Mouse (Mus musculus): Measurements from ENCODE around the gene Pknox1. TPM values are rescaled to one million over a fixed set of nuclear protein-coding genes. Genes with fewer than 3 reads are reported as not detected.

Gene Pknox1
- polyA plus RNA-seq, 1 experiment from 2014 or later, result 29.0 TPM

DNA sequence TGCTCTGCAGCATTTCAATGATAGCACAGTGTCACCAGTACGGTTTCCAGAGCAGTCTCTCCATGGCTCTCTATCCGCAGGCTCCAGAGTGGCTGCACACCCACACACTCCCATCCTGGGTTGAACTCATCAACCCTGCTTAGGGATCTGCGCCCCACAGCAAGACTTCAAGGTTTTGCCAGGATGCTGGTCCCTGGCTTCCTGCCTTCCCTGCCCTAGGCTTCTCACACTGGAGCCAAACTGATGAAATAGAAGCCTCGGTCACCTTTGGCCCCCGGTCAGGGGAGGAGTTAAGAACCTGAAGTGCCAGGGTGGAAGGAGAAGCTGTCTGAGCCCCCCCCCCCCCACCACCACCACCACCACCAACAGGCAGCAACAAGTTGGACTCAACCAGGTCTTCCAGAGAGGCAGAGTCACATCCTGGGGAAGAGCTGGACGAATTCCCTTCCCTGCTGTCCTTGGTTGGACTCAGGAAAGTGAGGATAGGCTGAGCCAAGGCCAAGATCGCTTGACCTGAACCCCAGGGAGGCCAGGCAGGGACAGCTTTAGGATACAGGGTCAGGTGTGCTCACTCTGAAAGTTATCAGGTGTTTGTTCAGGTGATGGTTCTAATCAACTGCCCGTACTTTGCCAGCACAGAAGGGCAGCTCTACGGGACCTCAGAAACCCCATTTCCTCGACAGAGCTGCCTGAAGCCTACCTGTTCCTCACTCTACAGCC is 66.7 kb downstream of the Pknox1 start:
- 86% methylated on average over 10 of the region's 10 CpGs for whole genome bisulfite sequencing

DNA sequence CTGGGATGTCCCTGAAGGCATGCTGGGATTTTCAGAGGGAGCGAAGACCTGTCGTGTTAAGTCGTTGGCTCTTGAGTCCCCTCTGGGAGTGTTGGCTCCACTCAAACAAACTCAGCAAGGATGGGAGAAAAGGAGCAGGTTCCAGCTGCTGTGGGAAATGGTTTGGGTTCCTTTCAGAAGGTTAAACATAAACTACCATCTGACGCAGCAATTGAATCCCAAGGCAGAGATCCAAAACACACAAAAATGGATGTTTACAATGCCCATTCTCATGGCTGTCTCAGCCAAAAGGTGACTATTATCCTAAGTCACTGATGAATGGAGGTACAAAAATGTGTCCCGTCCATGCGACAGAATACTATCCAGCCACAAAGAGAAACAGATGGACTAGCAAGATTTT is 68.5 kb downstream of the Pknox1 start:
- H3K27ac ChIP-seq (ENCODE audit: low read depth, low read length), result no peak overlapping the region
- no peak for ATAC-seq (ENCODE audit: low FRiP score)
- no peak overlapping the region for H3K4me3 ChIP-seq (ENCODE audit: low read depth, low read length)
- H3K4me2 ChIP-seq (replicated peaks; ENCODE audit: low read depth, low read length), result no peak overlapping the region
- H3K36me3 ChIP-seq (ENCODE audit: control insufficient read depth, insufficient read depth, low read length), result no peaks in the 10 kb centered on the region
- DNase-seq (ENCODE audit: low spot score), result no peak
- 57% methylated on average over 6 of the region's 6 CpGs for WGBS
- H3K9ac ChIP-seq (ENCODE audit: low read depth, low read length), result no peak overlapping the region
- H3K4me1 ChIP-seq (replicated peaks; ENCODE audit: control insufficient read depth, insufficient read depth, low read length), result peaks cover 5% of the 10 kb centered on the region
- H3K9me3 ChIP-seq (ENCODE audit: control insufficient read depth, low read length), result no peaks in the 10 kb centered on the region
- H3K27me3 ChIP-seq (ENCODE audit: control insufficient read depth, insufficient read depth, low read length), result peaks cover 15% of the 10 kb centered on the region

More for the DNA sequence above, 66.7 kb downstream of the Pknox1 start:
- no peaks in the 10 kb centered on the region for H3K9me3 ChIP-seq (ENCODE audit: control insufficient read depth, low read length)
- H3K27ac ChIP-seq (ENCODE audit: low read depth, low read length), result no peak overlapping the region
- DNase-seq (ENCODE audit: low spot score), result no peak
- peaks cover 9% of the 10 kb centered on the region for H3K27me3 ChIP-seq (ENCODE audit: control insufficient read depth, insufficient read depth, low read length)
- no peak overlapping the region for H3K4me3 ChIP-seq (ENCODE audit: low read depth, low read length)
- no peak overlapping the region for H3K9ac ChIP-seq (ENCODE audit: low read depth, low read length)
- no peak overlapping the region for H3K4me2 ChIP-seq (replicated peaks; ENCODE audit: low read depth, low read length)
- no peak for ATAC-seq (ENCODE audit: low FRiP score)
- peaks cover under 1% of the 10 kb centered on the region for H3K4me1 ChIP-seq (replicated peaks; ENCODE audit: control insufficient read depth, insufficient read depth, low read length)
- H3K36me3 ChIP-seq (ENCODE audit: control insufficient read depth, insufficient read depth, low read length), result no peaks in the 10 kb centered on the region

DNA sequence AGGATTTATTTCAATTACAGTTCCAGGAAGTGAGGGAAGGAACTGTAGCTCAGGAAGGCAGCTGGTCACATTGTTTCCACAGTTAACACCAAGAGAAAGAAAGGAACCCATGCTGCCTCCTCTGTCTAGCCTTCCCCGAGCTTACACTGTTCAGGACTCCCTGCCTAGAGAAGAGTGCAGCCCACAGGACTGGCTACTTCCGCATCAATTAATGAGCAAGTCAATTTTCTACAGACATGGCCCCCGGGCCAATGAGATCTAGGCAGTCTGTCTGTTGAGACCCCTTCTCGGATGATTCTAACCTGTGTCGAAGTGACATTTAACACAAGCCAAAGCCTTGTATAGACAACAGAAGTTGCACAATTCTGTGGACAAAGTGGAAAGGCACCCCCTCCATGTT is 70.4 kb downstream of the Pknox1 start:
- no peak overlapping the region for H3K4me3 ChIP-seq (ENCODE audit: low read depth, low read length)
- H3K4me2 ChIP-seq (replicated peaks; ENCODE audit: low read depth, low read length), result no peak overlapping the region
- H3K4me1 ChIP-seq (replicated peaks; ENCODE audit: control insufficient read depth, insufficient read depth, low read length), result peaks cover 5% of the 10 kb centered on the region
- H3K9ac ChIP-seq (ENCODE audit: low read depth, low read length), result no peak overlapping the region
- no peak for ATAC-seq (ENCODE audit: low FRiP score)
- H3K27me3 ChIP-seq (ENCODE audit: control insufficient read depth, insufficient read depth, low read length), result peaks cover 15% of the 10 kb centered on the region
- no peak overlapping the region for H3K27ac ChIP-seq (ENCODE audit: low read depth, low read length)
- WGBS, result 73% methylated on average over 5 of the region's 5 CpGs
- no peaks in the 10 kb centered on the region for H3K9me3 ChIP-seq (ENCODE audit: control insufficient read depth, low read length)
- no peaks in the 10 kb centered on the region for H3K36me3 ChIP-seq (ENCODE audit: control insufficient read depth, insufficient read depth, low read length)
- no peak for DNase-seq (ENCODE audit: low spot score)

DNA sequence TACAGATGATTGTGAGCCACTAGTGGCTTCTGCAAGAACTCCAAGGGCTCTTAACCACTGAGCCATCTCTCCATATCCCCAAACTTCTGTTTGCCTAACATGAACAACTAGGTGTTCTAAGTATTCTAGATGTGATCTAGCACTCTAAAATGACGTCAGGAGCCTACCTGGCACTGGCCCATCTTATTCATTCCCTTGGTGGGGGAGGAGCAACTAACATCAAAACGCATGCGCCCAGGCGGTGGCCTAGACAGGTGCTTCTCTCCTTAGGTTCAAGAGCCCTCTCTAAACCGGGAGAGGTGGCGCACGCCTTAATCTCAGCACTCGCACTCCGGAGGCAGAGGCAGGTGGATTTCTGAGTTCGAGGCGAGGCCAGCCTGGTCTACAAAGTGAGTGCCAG is 71.2 kb downstream of the Pknox1 start:
- Histone ChIP-seq H3K27me3 (ENCODE audit: control insufficient read depth, insufficient read depth, low read length) (peaks cover 15% of the 10 kb centered on the region), H3K4me1 (replicated peaks; ENCODE audit: control insufficient read depth, insufficient read depth, low read length) (peaks cover 5% of the 10 kb centered on the region), H3K4me3 (ENCODE audit: low read depth, low read length) (no peak overlapping the region), H3K9ac (ENCODE audit: low read depth, low read length) (no peak overlapping the region), H3K4me2 (replicated peaks; ENCODE audit: low read depth, low read length) (peak overlapping the region; percentile 95; the same call in 1 of the 2 replicates), H3K36me3 (ENCODE audit: control insufficient read depth, insufficient read depth, low read length) (no peaks in the 10 kb centered on the region), H3K27ac (ENCODE audit: low read depth, low read length) (no peak overlapping the region), H3K9me3 (ENCODE audit: control insufficient read depth, low read length) (no peaks in the 10 kb centered on the region)
- no peak for ATAC-seq (ENCODE audit: low FRiP score)
- 61% methylated on average over 11 of the region's 11 CpGs for WGBS
- no peak for DNase-seq (ENCODE audit: low spot score)

DNA sequence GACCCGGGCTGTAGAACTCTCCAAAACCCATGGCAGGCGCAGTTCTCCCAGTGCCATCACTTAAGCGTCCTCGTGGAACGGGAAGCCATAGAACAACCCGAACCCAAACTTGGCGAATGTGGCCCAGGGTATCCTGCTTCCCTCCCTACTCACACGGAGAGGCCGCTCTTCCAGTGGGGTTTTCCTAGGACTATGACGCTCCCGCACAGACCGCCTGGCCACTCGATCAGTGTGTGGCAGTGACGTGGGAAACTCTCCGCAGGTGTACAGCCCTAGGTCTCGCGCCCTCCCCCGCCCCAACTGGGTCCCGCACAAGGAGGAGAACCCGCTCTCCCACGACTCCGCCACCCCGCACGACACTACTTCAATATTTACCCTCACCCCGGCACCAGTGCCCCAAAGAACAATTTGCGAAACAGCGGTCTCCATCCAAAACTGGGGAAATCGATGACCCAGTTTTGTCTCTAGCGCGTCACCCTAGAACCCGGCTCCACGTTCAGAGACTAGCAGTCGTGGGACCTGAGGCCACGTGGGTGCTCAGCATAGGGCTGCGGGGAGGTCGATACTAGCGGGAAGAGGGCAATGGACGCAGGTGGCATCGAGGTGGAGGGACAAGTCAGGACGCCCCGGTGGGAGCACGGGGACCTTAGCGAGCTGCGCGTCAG is 71.9 kb downstream of the Pknox1 start:
- ATAC-seq (ENCODE audit: low FRiP score), result peak; percentile 60; the same call in 1 of the 2 replicates
- H3K4me1 ChIP-seq (replicated peaks; ENCODE audit: control insufficient read depth, insufficient read depth, low read length), result peaks cover 5% of the 10 kb centered on the region
- peaks cover 15% of the 10 kb centered on the region for H3K27me3 ChIP-seq (ENCODE audit: control insufficient read depth, insufficient read depth, low read length)
- peak; percentile 48 for DNase-seq (ENCODE audit: low spot score)
- 5% methylated on average over 45 of the region's 45 CpGs for WGBS
- H3K36me3 ChIP-seq (ENCODE audit: control insufficient read depth, insufficient read depth, low read length), result no peaks in the 10 kb centered on the region
- H3K9me3 ChIP-seq (ENCODE audit: control insufficient read depth, low read length), result no peaks in the 10 kb centered on the region
- H3K27ac ChIP-seq (ENCODE audit: low read depth, low read length), result no peak overlapping the region
- H3K4me3 ChIP-seq (ENCODE audit: low read depth, low read length), result peak overlapping the region; percentile 46
- H3K9ac ChIP-seq (ENCODE audit: low read depth, low read length), result peak overlapping the region; percentile 49; the same call in 1 of the 2 replicates
- H3K4me2 ChIP-seq (replicated peaks; ENCODE audit: low read depth, low read length), result peak overlapping the region; percentile 95

DNA sequence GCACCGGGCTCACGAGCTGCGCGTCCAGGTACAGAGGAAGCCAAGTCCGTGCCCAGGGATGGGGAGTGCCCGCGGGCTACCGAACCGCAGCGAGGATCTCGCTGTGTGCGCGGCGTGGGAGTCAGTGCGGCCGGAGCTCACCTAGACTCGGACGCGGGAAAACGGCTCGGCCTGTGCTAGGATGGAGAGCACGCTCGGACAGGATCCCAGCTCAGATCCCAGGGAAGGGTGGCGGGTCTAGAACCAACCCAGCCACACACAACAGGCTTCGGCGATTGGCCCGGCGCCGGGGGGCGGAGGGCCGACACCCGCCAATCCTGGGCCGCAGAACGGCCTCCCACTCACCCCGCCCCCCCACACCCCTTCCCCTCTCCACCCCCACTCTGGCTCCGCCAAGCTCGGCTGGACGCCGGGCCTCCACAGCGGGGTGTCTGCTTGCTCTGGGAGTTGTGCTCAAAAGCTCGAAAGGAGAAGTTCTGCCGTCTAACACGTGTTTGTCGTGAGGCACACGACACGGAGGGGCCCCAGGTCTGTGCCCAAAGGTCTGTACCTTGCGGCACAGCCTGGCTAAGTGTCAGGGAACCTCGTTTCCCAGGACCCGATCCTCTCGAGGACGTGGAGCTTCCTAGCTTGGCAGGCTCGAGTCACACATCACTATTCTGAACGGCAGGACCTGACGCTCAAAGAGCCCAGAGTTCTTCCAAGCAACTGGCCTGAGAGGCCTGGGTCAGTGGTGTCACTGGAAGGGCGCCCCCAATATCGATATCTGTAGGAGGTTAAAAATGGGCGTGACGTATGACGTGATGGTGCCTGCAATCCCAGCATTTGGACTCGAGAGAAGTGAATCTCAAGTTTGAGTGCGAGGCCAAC is 72.6 kb downstream of the Pknox1 start, which contains the start of gene Cbs:
Gene Cbs, minus strand, starts transcription at position 297 of the 870 bp plus-strand sequence.
- WGBS, result 1% methylated on average over 58 of the region's 61 CpGs
- peaks cover 15% of the 10 kb centered on the region for H3K27me3 ChIP-seq (ENCODE audit: control insufficient read depth, insufficient read depth, low read length)
- peak within 1 kb of the TSS; percentile 46 for H3K4me3 ChIP-seq (ENCODE audit: low read depth, low read length)
- peak; percentile 68 for DNase-seq (ENCODE audit: low spot score)
- peak; percentile 77 for ATAC-seq (ENCODE audit: low FRiP score)
- H3K4me2 ChIP-seq (replicated peaks; ENCODE audit: low read depth, low read length), result peak within 1 kb of the TSS; percentile 95
- no peaks in the 10 kb centered on the region for H3K9me3 ChIP-seq (ENCODE audit: control insufficient read depth, low read length)
- peak within 1 kb of the TSS; percentile 49; the same call in 1 of the 2 replicates for H3K9ac ChIP-seq (ENCODE audit: low read depth, low read length)
- no peaks in the 10 kb centered on the region for H3K36me3 ChIP-seq (ENCODE audit: control insufficient read depth, insufficient read depth, low read length)
- no peak within 1 kb of the TSS for H3K27ac ChIP-seq (ENCODE audit: low read depth, low read length)
- H3K4me1 ChIP-seq (replicated peaks; ENCODE audit: control insufficient read depth, insufficient read depth, low read length), result peaks cover 5% of the 10 kb centered on the region

DNA sequence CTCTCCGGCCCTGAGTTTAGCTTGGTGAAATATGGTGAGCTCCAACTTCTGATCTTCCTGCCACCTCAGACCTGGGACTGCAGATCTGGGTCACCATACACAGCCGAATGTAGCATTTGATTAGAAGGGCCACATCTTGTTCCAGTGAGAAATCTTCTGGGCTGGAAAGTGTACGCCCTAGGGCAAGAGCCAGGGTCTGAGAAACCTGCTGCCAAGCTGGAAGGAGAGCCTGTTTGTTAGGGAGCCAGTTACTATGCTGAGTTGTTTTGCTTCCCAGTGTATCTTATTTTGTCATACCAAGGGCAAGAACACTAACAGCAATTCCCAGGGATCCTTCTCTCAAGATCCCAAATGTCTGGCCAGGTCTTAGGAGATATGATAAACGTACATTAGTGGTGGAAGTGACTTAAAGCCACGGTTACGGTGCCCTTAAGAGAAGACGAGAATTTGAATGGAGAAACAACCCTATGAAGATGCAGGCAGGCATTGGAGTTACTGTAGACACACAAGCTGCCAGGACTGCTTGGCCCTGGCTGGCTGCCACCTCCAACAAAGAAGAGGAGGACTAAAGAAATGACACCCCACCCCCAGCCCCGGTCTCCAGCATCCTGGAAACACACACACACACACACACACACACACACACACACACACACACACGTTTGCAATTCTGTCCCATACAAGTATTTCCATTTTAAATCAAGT is 73.5 kb downstream of the Pknox1 start:
- 71% methylated on average over 9 of the region's 9 CpGs for WGBS
- peaks cover 5% of the 10 kb centered on the region for H3K4me1 ChIP-seq (replicated peaks; ENCODE audit: control insufficient read depth, insufficient read depth, low read length)
- H3K9me3 ChIP-seq (ENCODE audit: control insufficient read depth, low read length), result no peaks in the 10 kb centered on the region
- no peak overlapping the region for H3K27ac ChIP-seq (ENCODE audit: low read depth, low read length)
- DNase-seq (ENCODE audit: low spot score) (no peak), ATAC-seq (ENCODE audit: low FRiP score) (no peak)
- peaks cover 15% of the 10 kb centered on the region for H3K27me3 ChIP-seq (ENCODE audit: control insufficient read depth, insufficient read depth, low read length)
- H3K36me3 ChIP-seq (ENCODE audit: control insufficient read depth, insufficient read depth, low read length), result no peaks in the 10 kb centered on the region
- H3K9ac ChIP-seq (ENCODE audit: low read depth, low read length), result no peak overlapping the region
- no peak overlapping the region for H3K4me3 ChIP-seq (ENCODE audit: low read depth, low read length)
- H3K4me2 ChIP-seq (replicated peaks; ENCODE audit: low read depth, low read length), result no peak overlapping the region

DNA sequence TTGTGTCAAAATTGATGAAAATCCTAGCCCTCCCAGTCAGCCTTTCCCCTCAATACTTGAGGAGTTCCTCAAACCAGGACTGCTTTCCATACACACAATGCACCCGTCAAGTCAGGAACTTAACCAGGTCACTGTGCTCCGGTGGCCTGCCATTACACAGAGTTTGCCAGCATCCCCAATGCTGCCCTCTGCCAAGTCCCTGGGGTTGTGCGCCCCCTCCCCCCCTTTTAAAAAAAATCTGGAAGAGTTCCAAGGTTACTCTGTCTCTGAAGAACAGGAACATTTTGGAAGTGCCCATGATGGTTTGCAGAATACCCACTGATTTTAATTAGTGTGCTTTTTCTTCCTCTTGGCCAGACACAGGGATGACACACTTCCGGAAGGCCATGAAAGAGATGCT is 75.1 kb downstream of the Pknox1 start:
- no peak overlapping the region for H3K4me2 ChIP-seq (replicated peaks; ENCODE audit: low read depth, low read length)
- H3K9ac ChIP-seq (ENCODE audit: low read depth, low read length), result no peak overlapping the region
- H3K9me3 ChIP-seq (ENCODE audit: control insufficient read depth, low read length), result no peaks in the 10 kb centered on the region
- ATAC-seq (ENCODE audit: low FRiP score), result no peak
- H3K4me1 ChIP-seq (replicated peaks; ENCODE audit: control insufficient read depth, insufficient read depth, low read length), result peaks cover 5% of the 10 kb centered on the region
- no peak for DNase-seq (ENCODE audit: low spot score)
- peaks cover 15% of the 10 kb centered on the region for H3K27me3 ChIP-seq (ENCODE audit: control insufficient read depth, insufficient read depth, low read length)
- H3K27ac ChIP-seq (ENCODE audit: low read depth, low read length), result no peak overlapping the region
- H3K36me3 ChIP-seq (ENCODE audit: control insufficient read depth, insufficient read depth, low read length), result no peaks in the 10 kb centered on the region
- H3K4me3 ChIP-seq (ENCODE audit: low read depth, low read length), result no peak overlapping the region
- 73% methylated on average over 4 of the region's 4 CpGs for WGBS

Data from hindbrain, embryonic 11.5 days (tissue).